Mouse (Mus musculus): ENCODE measurements around the gene Skil.

Skil gene

GRCm38 (mm10) chr3:31094531-31095178 is at the start of gene Skil:
Gene Skil (plus strand): TSS chr3:31095058.
- no peak for TF ChIP-seq GATA4 (IDR thresholded peaks at IDR 0.05; ENCODE audit: insufficient replicate concordance, low read length)

- no peak for TF ChIP-seq GATA4 (IDR thresholded peaks at IDR 0.05; ENCODE audit: insufficient replicate concordance, low read length)
Measured at GRCm38 (mm10) chr3:31047263-31047662, 47.6 kb upstream of the Skil start.

DNA sequence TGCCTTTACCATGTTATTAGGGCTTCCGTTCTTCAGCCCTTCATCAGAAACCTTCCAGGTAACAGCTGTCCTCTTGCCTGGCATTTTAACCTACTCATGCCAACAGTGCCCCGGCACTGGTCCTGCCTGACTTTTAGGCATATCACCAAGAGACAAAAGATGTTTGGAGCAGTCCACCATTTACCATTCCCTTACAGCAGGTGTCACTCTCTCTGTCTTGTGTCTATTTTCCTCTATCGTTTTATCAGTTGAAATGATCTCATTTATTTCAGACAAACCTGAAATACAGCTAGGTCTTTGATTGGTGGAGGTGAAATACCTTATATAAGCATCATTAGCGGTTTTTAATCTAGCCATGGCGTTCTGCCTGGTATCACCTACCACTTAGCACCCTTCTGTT is 45.8 kb upstream of the Skil start:
- no peak for TF ChIP-seq GATA4 (IDR thresholded peaks at IDR 0.05; ENCODE audit: insufficient replicate concordance, low read length)

GRCm38 (mm10) chr3:31050375-31050774 is 44.5 kb upstream of the Skil start:
- no peak for TF ChIP-seq GATA4 (IDR thresholded peaks at IDR 0.05; ENCODE audit: insufficient replicate concordance, low read length)

DNA sequence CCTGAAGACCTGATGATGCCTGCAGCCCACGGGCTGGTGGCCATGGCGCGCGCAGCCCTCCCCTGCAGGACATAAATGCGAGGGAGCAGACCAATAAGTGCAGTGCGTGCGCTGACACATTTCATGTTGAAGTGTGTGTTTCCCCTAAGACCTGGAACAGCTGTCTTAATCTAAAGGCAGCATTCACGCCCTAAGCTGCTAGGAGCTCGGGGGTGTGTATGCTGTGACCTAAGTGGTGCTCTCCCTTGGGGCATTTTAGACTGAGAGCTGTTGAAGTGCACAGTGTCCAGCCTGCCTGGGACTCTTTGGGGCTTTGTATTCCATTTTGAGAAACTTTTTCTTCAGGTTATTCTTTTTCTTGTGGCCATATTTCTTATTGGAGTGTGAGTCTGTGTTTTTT is 43.1 kb upstream of the Skil start:
- TF ChIP-seq GATA4 (IDR thresholded peaks at IDR 0.05; ENCODE audit: insufficient replicate concordance, low read length): no peak

DNA sequence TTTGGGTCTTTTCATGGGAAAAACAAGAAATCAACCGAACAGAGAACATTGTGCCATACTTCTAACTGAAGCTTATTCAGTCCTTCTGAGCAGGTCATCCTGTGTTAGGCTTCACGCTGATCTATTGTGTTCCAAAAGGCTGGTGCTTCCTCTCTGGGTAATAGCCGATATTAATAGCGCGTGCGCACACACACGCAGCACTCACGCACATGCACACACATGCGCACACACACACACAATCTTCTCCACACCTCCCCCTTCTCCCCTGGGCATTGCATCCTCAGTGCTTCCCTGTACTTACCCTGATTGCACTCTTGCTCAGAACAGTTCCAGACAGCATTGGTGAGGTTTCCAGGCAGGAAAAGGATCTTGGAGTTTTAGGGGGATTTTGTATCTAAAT is 41.7 kb upstream of the Skil start:
- TF ChIP-seq GATA4 (IDR thresholded peaks at IDR 0.05; ENCODE audit: insufficient replicate concordance, low read length): no peak

- TF ChIP-seq GATA4 (IDR thresholded peaks at IDR 0.05; ENCODE audit: insufficient replicate concordance, low read length): no peak
Measured at GRCm38 (mm10) chr3:31054888-31055287, 40.0 kb upstream of the Skil start.

GRCm38 (mm10) chr3:31056047-31056650 is 38.7 kb upstream of the Skil start:
- TF ChIP-seq GATA4 (IDR thresholded peaks at IDR 0.05; ENCODE audit: insufficient replicate concordance, low read length): no peak

- no peak for TF ChIP-seq GATA4 (IDR thresholded peaks at IDR 0.05; ENCODE audit: insufficient replicate concordance, low read length)
Measured at GRCm38 (mm10) chr3:31056651-31057627, 37.9 kb upstream of the Skil start.

DNA sequence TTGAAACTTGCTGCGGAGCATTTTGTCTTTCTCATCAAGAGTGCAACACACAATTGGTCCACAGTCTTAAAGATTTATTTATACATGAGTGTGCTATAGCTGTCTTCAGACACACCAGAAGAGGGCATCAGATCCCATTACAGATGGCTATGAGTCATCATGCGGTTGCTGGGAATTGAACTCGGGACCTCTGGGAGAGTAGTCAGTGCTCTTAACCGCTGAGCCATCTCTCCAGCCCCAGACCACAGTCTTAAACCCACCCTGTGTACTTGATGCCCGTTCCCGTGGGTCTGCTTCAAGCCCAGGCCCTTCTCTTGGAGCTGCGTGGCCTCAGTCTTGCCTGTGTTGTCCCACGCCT is 34.1 kb upstream of the Skil start:
- no peak for TF ChIP-seq GATA4 (IDR thresholded peaks at IDR 0.05; ENCODE audit: insufficient replicate concordance, low read length)

- TF ChIP-seq GATA4 (IDR thresholded peaks at IDR 0.05; ENCODE audit: insufficient replicate concordance, low read length): no peak
Measured at GRCm38 (mm10) chr3:31061103-31061785, 33.6 kb upstream of the Skil start.

- no peak for TF ChIP-seq GATA4 (IDR thresholded peaks at IDR 0.05; ENCODE audit: insufficient replicate concordance, low read length)
Measured at GRCm38 (mm10) chr3:31061786-31062120, 33.1 kb upstream of the Skil start.

GRCm38 (mm10) chr3:31062325-31062724 is 32.5 kb upstream of the Skil start:
- no peak for TF ChIP-seq GATA4 (IDR thresholded peaks at IDR 0.05; ENCODE audit: insufficient replicate concordance, low read length)

GRCm38 (mm10) chr3:31068482-31068881 is 26.4 kb upstream of the Skil start:
- no peak for TF ChIP-seq GATA4 (IDR thresholded peaks at IDR 0.05; ENCODE audit: insufficient replicate concordance, low read length)

DNA sequence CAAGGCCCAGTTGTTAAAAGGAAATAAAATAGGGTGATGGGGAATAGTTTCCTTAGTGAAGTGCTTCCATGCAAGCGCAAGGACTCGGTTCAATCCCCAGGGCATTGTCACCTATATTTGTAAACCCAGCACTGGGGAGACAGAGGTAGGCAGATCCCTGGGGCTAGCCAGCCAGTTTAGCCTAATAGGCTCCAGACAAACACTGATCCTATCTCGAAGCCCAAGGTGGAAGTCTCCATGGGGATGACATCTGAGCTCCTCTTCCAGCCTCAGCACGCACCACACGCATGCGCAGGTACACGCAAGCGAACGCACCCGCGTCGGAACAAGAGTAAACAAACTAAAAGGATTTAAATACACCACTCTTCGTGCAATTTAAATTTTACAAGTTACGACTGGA is 23.1 kb upstream of the Skil start:
- TF ChIP-seq GATA4 (IDR thresholded peaks at IDR 0.05; ENCODE audit: insufficient replicate concordance, low read length): no peak
